Mouse (Mus musculus) kidney, embryonic 15.5 days (tissue): ENCODE data around the gene Gps1. TPM values are rescaled to one million over a fixed set of nuclear protein-coding genes. Genes with fewer than 3 reads are reported as not detected.
A peak's percentile ranks its signal among the peaks of the same experiment; 100 is the strongest.
"Not testable (repeated sequence)": the region's sequence is repeated elsewhere in the genome, so short reads cannot be mapped to it uniquely, and the experiment has no call there.

Source experiments
- ATAC-seq: fragments of 200-750 bp; cut with Nextera tagmentation; replicated peaks from 2 replicates; pipeline ENCODE4 v1.8.0; 2017; ENCODE audit warnings: moderate TSS enrichment; ENCODE audit not compliant: low FRiP score
- H3K27ac ChIP-seq: fragments of 300-500 bp; sonication (generic); 2 replicates; pipeline ENCODE4 v1.5.1; 2015; ENCODE audit warnings: mild to moderate bottlenecking, inconsistent platforms
- H3K27me3 ChIP-seq: fragments of 300-500 bp; sonication (generic); 2 replicates; pipeline ENCODE4 v1.6.1; 2015; ENCODE audit warnings: inconsistent platforms
- H3K36me3 ChIP-seq: fragments of 300-500 bp; sonication (generic); 2 replicates; pipeline ENCODE4 v1.6.1; 2015; ENCODE audit warnings: inconsistent platforms
- H3K4me1 ChIP-seq: fragments of 300-500 bp; sonication (generic); 2 replicates; pipeline ENCODE4 v1.6.1; 2015; ENCODE audit warnings: inconsistent platforms
- H3K4me2 ChIP-seq: fragments of 300-500 bp; sonication (generic); 2 replicates; pipeline ENCODE4 v1.6.1; 2015; ENCODE audit warnings: moderate library complexity, mild to moderate bottlenecking, inconsistent platforms
- H3K4me3 ChIP-seq: fragments of 300-500 bp; sonication (generic); replicated peaks from 2 replicates; pipeline ENCODE4 v1.5.1; 2015; ENCODE audit warnings: mild to moderate bottlenecking, inconsistent platforms
- H3K9ac ChIP-seq: fragments of 300-500 bp; sonication (generic); 2 replicates; pipeline ENCODE4 v1.6.1; 2015; ENCODE audit warnings: mild to moderate bottlenecking, inconsistent platforms
- H3K9me3 ChIP-seq: fragments of 300-500 bp; sonication (generic); replicated peaks from 2 replicates; pipeline ENCODE4 v1.6.1; 2016; ENCODE audit warnings: inconsistent platforms
- WGBS: fragments of 180-500 bp; shearing (Covaris S2); methylation state at CpG from one replicate; pipeline ENCODE4 v1.1.7; 2015; ENCODE audit warnings: mixed read lengths; 5-methylcytosine and 5-hydroxymethylcytosine counted together
- polyA plus RNA-seq: library from polyadenylated mRNA; unstranded; fragments of >200 nt; fragmentation: Nextera tagmentation; extraction: Ambion mirVana; gene quantifications from 2 replicates; pipeline ENCODE4 v1.2.1, GENCODE M21; 2015

Gene Gps1
- polyA plus RNA-seq, 1 experiment from 2014 or later, result 215 TPM

DNA sequence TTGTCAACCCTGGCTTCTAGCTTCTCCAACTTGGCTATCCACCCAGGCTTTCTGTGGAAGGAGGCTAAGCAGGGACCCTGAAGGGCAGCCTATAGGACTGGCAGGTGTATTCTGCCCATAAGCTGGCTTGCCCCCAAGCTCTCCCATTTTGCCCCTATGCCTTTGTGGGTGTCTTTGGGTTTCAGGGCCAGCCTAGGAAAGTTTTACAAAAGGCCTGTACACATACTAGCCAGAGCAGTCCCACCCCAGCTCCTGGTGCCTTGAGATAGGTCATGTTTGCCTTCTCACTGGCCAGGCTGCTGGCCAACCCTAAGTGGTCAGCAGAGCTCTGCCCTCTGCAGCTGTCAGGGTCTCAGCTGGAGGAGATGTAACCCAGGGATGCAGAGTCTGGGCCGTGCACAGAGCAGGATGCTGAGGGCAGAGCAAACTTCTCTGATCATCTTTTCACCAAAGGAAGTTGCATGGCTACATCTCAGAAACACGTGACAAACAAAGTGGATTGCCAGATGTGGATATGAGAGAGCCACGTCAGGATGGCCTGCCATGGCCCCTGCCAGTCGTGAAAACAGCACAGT, 41.3 kb downstream of the Gps1 start:
- peak overlapping the region; percentile 76 for H3K4me3 ChIP-seq
- H3K9ac ChIP-seq, result peak overlapping the region; percentile 85
- no peaks in the 10 kb centered on the region for H3K27me3 ChIP-seq
- H3K9me3 ChIP-seq, result no peaks in the 10 kb centered on the region
- peak overlapping the region; percentile 72 for H3K4me2 ChIP-seq
- H3K36me3 ChIP-seq, result peaks cover 20% of the 10 kb centered on the region
- no peak for ATAC-seq
- WGBS, result 42% methylated on average over 4 of the region's 4 CpGs
- H3K4me1 ChIP-seq, result peaks cover 36% of the 10 kb centered on the region
- peak overlapping the region; percentile 98 for H3K27ac ChIP-seq

GRCm38 (mm10) chr11:120826016-120826953, 42.2 kb downstream of the Gps1 start:
- WGBS, result 90% methylated on average over 8 of the region's 8 CpGs
- Histone ChIP-seq H3K27ac (peak overlapping the region; percentile 98), H3K4me1 (peaks cover 31% of the 10 kb centered on the region), H3K9me3 (no peaks in the 10 kb centered on the region), H3K4me2 (no peak overlapping the region), H3K4me3 (no peak overlapping the region), H3K27me3 (no peaks in the 10 kb centered on the region), H3K36me3 (peaks cover 11% of the 10 kb centered on the region), H3K9ac (no peak overlapping the region)
- ATAC-seq, result no peak

GRCm38 (mm10) chr11:120828416-120828815, 44.3 kb downstream of the Gps1 start:
- Histone ChIP-seq H3K27ac (no peak overlapping the region), H3K4me1 (peaks cover 11% of the 10 kb centered on the region), H3K4me3 (no peak overlapping the region), H3K4me2 (no peak overlapping the region), H3K9ac (no peak overlapping the region), H3K9me3 (no peaks in the 10 kb centered on the region), H3K27me3 (no peaks in the 10 kb centered on the region), H3K36me3 (no peaks in the 10 kb centered on the region)
- WGBS, result 79% methylated on average over 4 of the region's 4 CpGs
- ATAC-seq, result no peak

- ATAC-seq, result no peak
These were observed 45.9 kb downstream of the Gps1 start for GRCm38 (mm10) chr11:120829757-120830532.

GRCm38 (mm10) chr11:120830686-120831085, 46.6 kb downstream of the Gps1 start:
- Histone ChIP-seq H3K36me3 (no peaks in the 10 kb centered on the region), H3K27me3 (no peaks in the 10 kb centered on the region), H3K9me3 (no peaks in the 10 kb centered on the region), H3K4me2 (no peak overlapping the region), H3K4me1 (peaks cover 3% of the 10 kb centered on the region), H3K27ac (no peak overlapping the region), H3K9ac (no peak overlapping the region), H3K4me3 (no peak overlapping the region)
- WGBS, result 76% methylated on average over 12 of the region's 12 CpGs
- ATAC-seq, result no peak

More at GRCm38 (mm10) chr11:120829757-120830532, 45.9 kb downstream of the Gps1 start:
- H3K4me3 ChIP-seq, result no peak overlapping the region
- no peaks in the 10 kb centered on the region for H3K27me3 ChIP-seq
- H3K4me2 ChIP-seq, result no peak overlapping the region
- WGBS, result 82% methylated on average over 10 of the region's 10 CpGs
- H3K36me3 ChIP-seq, result no peaks in the 10 kb centered on the region
- H3K27ac ChIP-seq, result no peak overlapping the region
- H3K9ac ChIP-seq, result no peak overlapping the region
- H3K9me3 ChIP-seq, result no peaks in the 10 kb centered on the region
- H3K4me1 ChIP-seq, result peaks cover 11% of the 10 kb centered on the region

DNA sequence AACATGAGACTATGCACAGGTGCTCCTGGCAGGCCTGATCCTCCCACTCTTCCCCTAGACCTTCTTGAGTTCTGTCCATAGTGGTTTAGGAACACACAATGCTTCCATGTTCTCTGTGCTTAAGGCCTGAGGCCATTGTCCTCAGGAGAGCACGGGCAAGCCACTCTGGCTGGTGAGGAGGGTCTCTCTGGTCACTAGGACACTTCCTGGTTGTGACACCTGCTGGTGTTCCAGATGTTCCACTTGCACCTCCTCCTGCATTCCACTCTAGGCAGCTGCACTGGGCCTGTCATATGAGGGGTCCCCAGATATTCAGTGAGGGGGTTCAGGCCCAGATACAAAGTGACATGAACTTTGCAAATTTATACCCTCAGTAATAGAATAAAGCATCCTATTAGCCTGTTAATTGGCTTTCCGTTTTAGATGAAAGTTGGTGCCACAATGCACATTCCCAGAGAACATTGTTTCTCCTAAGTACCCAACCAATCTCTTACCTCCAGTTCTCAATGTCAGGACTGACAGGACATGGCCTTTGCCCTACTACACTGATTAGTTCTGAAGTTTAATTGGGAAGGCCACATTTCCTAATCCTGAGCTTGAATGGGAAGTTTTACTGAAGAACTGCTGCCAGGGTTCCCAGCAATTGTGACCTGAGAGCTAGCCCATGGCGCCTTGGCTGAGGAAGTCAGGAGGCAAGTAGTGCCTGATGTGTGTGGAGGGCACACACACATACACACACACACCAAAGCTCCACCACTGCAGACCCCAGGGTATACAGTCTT, 47.8 kb downstream of the Gps1 start:
- Histone ChIP-seq H3K27me3 (no peaks in the 10 kb centered on the region), H3K9me3 (no peaks in the 10 kb centered on the region), H3K9ac (no peak overlapping the region), H3K36me3 (no peaks in the 10 kb centered on the region), H3K27ac (no peak overlapping the region), H3K4me1 (0 out of 2 replicates have a peak, but pooled peaks cover 2% of the 10 kb centered on the region), H3K4me3 (no peak overlapping the region), H3K4me2 (no peak overlapping the region)
- 80% methylated on average over 3 of the region's 3 CpGs for WGBS
- no peak for ATAC-seq

GRCm38 (mm10) chr11:120832962-120833361, 48.9 kb downstream of the Gps1 start:
- not testable (repeated sequence) for H3K4me1 ChIP-seq, H3K9me3 ChIP-seq, H3K27ac ChIP-seq, H3K4me2 ChIP-seq, H3K27me3 ChIP-seq, H3K36me3 ChIP-seq, H3K9ac ChIP-seq, ATAC-seq, H3K4me3 ChIP-seq
- WGBS, result 91% methylated on average over 5 of the region's 5 CpGs

DNA sequence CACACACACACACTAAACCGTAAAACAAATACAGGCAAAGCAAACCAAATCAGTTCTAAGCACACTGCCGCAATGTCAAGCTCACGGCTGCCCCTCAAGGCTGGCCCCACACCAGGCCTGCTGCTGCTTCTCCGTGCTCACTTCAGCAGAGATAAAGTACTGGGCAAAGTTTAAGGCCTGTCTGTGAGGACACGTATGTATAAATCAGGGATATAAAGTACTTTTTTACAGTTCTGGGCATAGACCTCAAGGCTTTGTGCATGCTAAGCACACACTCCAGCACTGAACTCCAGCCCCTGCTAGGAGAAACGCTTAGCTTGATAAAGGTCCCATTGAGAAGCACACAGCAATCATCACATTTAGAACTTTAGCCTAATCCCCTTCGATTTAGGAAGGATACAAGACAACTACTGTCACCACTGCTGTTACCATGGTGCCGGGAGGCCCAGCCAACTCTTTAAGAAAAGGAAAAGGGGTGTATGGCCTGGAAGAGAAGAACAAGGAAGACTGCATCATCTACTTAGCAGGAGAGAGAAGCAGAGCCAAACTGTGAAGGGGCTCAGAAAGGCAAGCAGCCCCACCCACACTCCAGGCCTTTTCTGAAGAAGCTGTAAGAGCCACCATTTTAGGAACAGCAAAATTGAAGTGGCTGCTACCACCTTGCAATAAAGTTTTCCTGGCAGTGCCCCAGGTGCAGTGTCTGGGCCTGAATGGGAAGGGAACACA, 49.6 kb downstream of the Gps1 start:
- H3K36me3 ChIP-seq, result no peaks in the 10 kb centered on the region
- H3K4me3 ChIP-seq, result no peak overlapping the region
- WGBS, result 64% methylated on average over 8 of the region's 8 CpGs
- peak overlapping the region; percentile 34 for H3K27ac ChIP-seq
- no peak overlapping the region for H3K9ac ChIP-seq
- 0 out of 2 replicates have a peak, but pooled peaks cover 2% of the 10 kb centered on the region for H3K4me1 ChIP-seq
- H3K4me2 ChIP-seq, result no peak overlapping the region
- no peaks in the 10 kb centered on the region for H3K9me3 ChIP-seq
- no peak for ATAC-seq
- no peaks in the 10 kb centered on the region for H3K27me3 ChIP-seq

Other genes starting within 250 kb of the Gps1 start
- 199 and 212 TPM in 2 replicates for gene Mcrip1, start 234.5 kb upstream of the Gps1 start, polyA plus RNA-seq
- gene Ppp1r27, start 233.1 kb upstream of the Gps1 start, polyA plus RNA-seq, result 0.49 and 1.4 TPM in 2 replicates
- gene P4hb, start 211.0 kb upstream of the Gps1 start, polyA plus RNA-seq, result 718 and 736 TPM in 2 replicates
- 588 and 644 TPM in 2 replicates for gene Arhgdia, start 202.6 kb upstream of the Gps1 start, polyA plus RNA-seq
- gene Alyref, start 185.9 kb upstream of the Gps1 start, polyA plus RNA-seq, result 494 TPM in 2 replicates
- 193 and 206 TPM in 2 replicates for gene Anapc11, start 185.9 kb upstream of the Gps1 start, polyA plus RNA-seq
- gene Npb, start 175.8 kb upstream of the Gps1 start, polyA plus RNA-seq, result 24.4 and 25.2 TPM in 2 replicates
- gene Pcyt2, start 166.3 kb upstream of the Gps1 start, polyA plus RNA-seq, result 118 and 140 TPM in 2 replicates
- gene Sirt7, start 159.0 kb upstream of the Gps1 start, polyA plus RNA-seq, result 32.7 and 33.9 TPM in 2 replicates
- 32.2 and 35.9 TPM in 2 replicates for gene Mafg, start 150.7 kb upstream of the Gps1 start, polyA plus RNA-seq
- gene Pycr1, start 140.5 kb upstream of the Gps1 start, polyA plus RNA-seq, result 25.4 and 29.3 TPM in 2 replicates
- gene Myadml2, start 136.1 kb upstream of the Gps1 start, polyA plus RNA-seq, result 0.28 and 0.29 TPM in 2 replicates
- 5.2 and 7.7 TPM in 2 replicates for gene Notum, start 123.1 kb upstream of the Gps1 start, polyA plus RNA-seq
- gene Aspscr1, start 111.3 kb upstream of the Gps1 start, polyA plus RNA-seq, result 127 and 144 TPM in 2 replicates
- 164 and 176 TPM in 2 replicates for gene Cenpx, start 70.5 kb upstream of the Gps1 start, polyA plus RNA-seq
- 52.9 and 66.0 TPM in 2 replicates for gene Lrrc45, start 70.3 kb upstream of the Gps1 start, polyA plus RNA-seq
- 27.6 and 31.0 TPM in 2 replicates for gene Rac3, start 62.8 kb upstream of the Gps1 start, polyA plus RNA-seq
- gene Dcxr, start 57.0 kb upstream of the Gps1 start, polyA plus RNA-seq, result 31.9 and 32.1 TPM in 2 replicates
- 2.4 and 3.4 TPM in 2 replicates for gene Cbr2, start 52.2 kb upstream of the Gps1 start, polyA plus RNA-seq
- gene Hmga1b, start 21.5 kb upstream of the Gps1 start, polyA plus RNA-seq, result 3.8 and 6.1 TPM in 2 replicates
- gene Rfng, start 65 bp upstream of the Gps1 start, polyA plus RNA-seq, result 36.5 and 39.9 TPM in 2 replicates
- 74.2 and 87.2 TPM in 2 replicates for gene Dus1l, start 12.1 kb downstream of the Gps1 start, polyA plus RNA-seq
- gene Fasn, start 40.3 kb downstream of the Gps1 start, polyA plus RNA-seq, result 44.1 and 51.8 TPM in 2 replicates
- gene Ccdc57, start 148.6 kb downstream of the Gps1 start, polyA plus RNA-seq, result 8.0 and 8.4 TPM in 2 replicates
- gene Slc16a3, start 164.2 kb downstream of the Gps1 start, polyA plus RNA-seq, result 54.0 and 66.0 TPM in 2 replicates
- gene Csnk1d, start 207.1 kb downstream of the Gps1 start, polyA plus RNA-seq, result 129 and 140 TPM in 2 replicates